Mouse (Mus musculus): ENCODE results near the gene Wdtc1. TPM values are rescaled to one million over a fixed set of nuclear protein-coding genes. Genes with fewer than 3 reads are reported as not detected.

Gene Wdtc1
- polyA plus RNA-seq, 1 experiment from 2014 or later = 5.5 TPM

DNA sequence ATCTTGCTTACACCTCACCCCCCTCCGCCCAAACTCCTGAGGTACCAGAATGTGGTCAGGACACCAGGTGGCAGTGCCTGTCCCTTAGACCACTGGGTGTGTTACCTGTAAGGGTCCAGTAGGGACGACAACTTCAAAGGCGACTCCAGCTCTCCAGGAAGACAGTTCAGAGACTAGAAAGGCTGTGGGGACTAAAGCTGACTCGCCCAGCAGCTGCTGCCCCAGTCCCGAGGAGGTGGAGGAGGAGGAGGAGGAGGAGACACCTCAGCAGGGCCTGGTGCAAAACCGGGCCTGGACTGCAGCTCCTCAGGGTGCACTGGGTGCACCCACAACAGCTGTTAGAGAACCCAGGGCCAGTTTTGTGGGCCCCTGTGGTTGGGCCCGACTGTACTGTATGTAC, 90.4 kb downstream of the Wdtc1 start, which contains the start of gene Sytl1:
Gene Sytl1 (minus strand): TSS at position 232 of the 400 bp plus-strand sequence.
- H3K9ac ChIP-seq = no peak within 1 kb of the TSS
- H3K4me2 ChIP-seq = no peak within 1 kb of the TSS

DNA sequence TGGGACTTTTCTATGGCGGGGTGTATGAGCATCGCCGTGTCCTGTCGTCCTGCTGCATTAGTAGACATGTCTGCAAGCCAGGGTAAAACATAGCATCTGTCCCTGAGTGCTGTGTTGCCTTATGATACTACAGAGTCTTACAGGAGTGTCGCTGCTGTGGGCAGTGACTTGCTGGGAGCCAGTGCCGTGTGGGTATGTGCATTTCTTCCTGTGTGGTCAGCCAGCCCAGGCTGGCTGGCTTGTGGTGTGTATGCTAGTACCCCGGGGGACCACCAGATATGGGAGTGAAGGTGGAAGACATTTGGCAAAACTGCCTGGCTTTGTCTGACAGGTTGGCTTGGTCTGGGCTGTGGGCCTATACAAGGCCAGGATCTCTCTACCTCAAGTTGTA, 90.9 kb downstream of the Wdtc1 start:
- Histone ChIP-seq H3K27ac (no peak overlapping the region), H3K27me3 (peaks cover 14% of the 10 kb centered on the region; the same call in 1 of the 2 replicates), H3K36me3 (peaks cover 32% of the 10 kb centered on the region), H3K4me1 (replicated peaks) (peaks cover 20% of the 10 kb centered on the region), H3K9ac (no peak overlapping the region), H3K4me3 (replicated peaks) (no peak overlapping the region), H3K4me2 (no peak overlapping the region), H3K9me3 (replicated peaks) (no peaks in the 10 kb centered on the region)
- WGBS (ENCODE audit: insufficient replicate concordance) = 46% methylated on average over 7 of the region's 7 CpGs
- ATAC-seq (ENCODE audit: low read depth) (no peak), DNase-seq (no peak)

More for the DNA sequence above, 90.4 kb downstream of the Wdtc1 start, which contains the start of gene Sytl1:
- Histone ChIP-seq H3K9me3 (replicated peaks) (no peaks in the 10 kb centered on the region), H3K4me3 (replicated peaks) (no peak within 1 kb of the TSS), H3K4me1 (replicated peaks) (peaks cover 16% of the 10 kb centered on the region), H3K27me3 (peaks cover 9% of the 10 kb centered on the region; the same call in 1 of the 2 replicates), H3K36me3 (peaks cover 37% of the 10 kb centered on the region), H3K27ac (no peak within 1 kb of the TSS)
- ATAC-seq (ENCODE audit: low read depth) (no peak), DNase-seq (no peak)
- WGBS (ENCODE audit: insufficient replicate concordance) = 32% methylated on average over 7 of the region's 7 CpGs

DNA sequence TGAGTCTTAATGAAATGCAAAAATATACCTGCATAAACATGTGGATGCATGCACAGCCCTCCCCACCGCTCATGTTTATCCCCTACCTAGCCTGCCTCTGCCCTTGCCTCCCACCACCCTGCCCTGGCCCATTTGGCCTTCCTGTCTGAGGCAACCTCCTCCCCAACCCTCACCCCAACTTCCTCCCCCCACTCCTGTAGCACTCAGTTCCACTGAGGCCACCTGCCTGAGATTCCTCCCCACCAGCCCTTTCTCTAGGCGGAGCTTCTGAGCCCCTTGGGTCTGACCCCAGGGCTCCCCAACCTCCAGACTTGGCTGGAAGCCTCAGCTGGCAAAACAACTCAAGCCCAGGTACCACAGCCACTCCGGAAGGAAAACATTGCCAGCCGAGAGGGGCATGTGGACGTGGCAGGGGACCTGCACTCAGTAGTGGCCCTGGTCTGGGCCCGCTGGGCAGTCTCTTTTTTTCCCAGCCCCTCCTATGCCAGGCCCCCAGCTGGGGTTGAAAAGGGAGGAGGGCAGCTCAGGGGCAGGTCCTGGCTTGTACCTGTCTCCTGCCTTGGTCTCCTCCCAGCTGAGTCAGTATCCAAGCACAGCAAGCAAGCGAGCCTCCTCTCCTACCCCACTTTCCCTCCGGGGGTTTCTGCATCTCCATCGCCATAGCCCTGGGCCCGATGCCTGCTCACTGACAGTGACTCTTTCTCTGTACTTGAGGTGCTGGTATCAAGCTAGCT, 91.5 kb downstream of the Wdtc1 start:
- peaks cover 20% of the 10 kb centered on the region for H3K27me3 ChIP-seq
- WGBS (ENCODE audit: insufficient replicate concordance) = 52% methylated on average over 10 of the region's 10 CpGs
- no peak for ATAC-seq (ENCODE audit: low read depth)
- no peak overlapping the region for H3K27ac ChIP-seq
- no peak for DNase-seq
- H3K4me1 ChIP-seq (replicated peaks) = peaks cover 21% of the 10 kb centered on the region
- H3K9me3 ChIP-seq (replicated peaks) = no peaks in the 10 kb centered on the region
- no peak overlapping the region for H3K4me2 ChIP-seq
- peaks cover 26% of the 10 kb centered on the region for H3K36me3 ChIP-seq
- no peak overlapping the region for H3K4me3 ChIP-seq (replicated peaks)
- no peak overlapping the region for H3K9ac ChIP-seq

DNA sequence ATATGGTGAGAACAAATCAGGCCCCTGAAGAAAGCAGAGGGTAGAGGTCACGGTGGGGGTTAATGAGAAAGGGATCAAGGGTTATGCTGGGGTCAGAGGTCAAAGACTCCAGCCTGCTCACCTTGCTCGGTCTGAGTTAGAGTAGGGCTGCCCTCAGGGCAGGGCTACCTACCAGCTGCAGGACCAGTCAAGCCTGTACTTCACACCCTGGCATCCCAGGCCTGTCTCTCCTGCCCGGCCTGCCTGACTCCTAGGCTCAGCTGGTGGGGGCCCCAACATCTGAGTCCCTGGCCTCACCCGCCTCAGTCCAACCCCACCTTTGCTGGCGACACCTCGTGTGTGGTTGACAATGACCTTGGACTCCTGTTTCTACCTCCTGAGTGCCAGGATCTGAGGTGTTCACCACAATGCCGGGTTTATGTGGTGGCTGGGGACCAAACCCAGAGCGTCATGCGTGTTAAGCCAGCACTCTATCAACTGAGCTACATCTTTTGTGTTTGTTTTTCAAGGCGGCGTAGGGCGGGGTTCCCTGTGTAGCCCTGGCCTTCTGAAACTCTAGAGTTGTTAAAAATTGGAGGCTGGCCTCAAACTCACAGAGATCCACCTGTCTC, 95.4 kb downstream of the Wdtc1 start:
- DNase-seq = no peak
- 59% methylated on average over 12 of the region's 12 CpGs for WGBS (ENCODE audit: insufficient replicate concordance)
- H3K4me3 ChIP-seq (replicated peaks) = no peak overlapping the region
- H3K27ac ChIP-seq = no peak overlapping the region
- H3K9me3 ChIP-seq (replicated peaks) = no peaks in the 10 kb centered on the region
- no peak overlapping the region for H3K4me2 ChIP-seq
- 0 out of 2 replicates have a peak, but pooled peaks have one; percentile 22 for ATAC-seq (ENCODE audit: low read depth)
- H3K36me3 ChIP-seq = no peaks in the 10 kb centered on the region
- H3K27me3 ChIP-seq = peaks cover 44% of the 10 kb centered on the region
- H3K4me1 ChIP-seq (replicated peaks) = peaks cover 21% of the 10 kb centered on the region
- no peak overlapping the region for H3K9ac ChIP-seq

DNA sequence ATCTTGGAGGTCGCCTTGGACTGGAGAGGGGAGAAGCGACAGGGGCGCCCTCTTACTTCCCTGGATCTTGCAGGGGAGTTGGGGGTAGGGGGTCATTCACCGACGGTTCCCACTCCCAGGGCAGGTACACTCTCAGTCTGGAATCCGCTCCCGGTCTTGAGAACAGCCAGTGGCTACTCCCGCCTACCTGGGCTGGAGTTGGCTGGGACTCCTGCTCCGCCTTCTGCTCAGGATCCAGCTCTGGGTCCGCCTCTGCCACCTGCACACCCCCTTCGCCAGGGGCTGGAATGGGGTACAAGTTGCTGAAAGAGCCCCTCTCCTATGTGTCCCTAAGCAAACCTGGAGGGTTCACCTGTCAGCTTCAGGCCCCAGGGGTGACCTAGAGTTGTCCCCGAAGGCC, 96.1 kb downstream of the Wdtc1 start:
- Histone ChIP-seq H3K27ac (no peak overlapping the region), H3K4me3 (replicated peaks) (no peak overlapping the region), H3K4me1 (replicated peaks) (peaks cover 14% of the 10 kb centered on the region), H3K9me3 (replicated peaks) (no peaks in the 10 kb centered on the region), H3K9ac (no peak overlapping the region), H3K36me3 (no peaks in the 10 kb centered on the region), H3K27me3 (peaks cover 46% of the 10 kb centered on the region), H3K4me2 (peak overlapping the region; percentile 22)
- DNase-seq (no peak), ATAC-seq (ENCODE audit: low read depth) (no peak)
- 49% methylated on average over 11 of the region's 12 CpGs for WGBS (ENCODE audit: insufficient replicate concordance)

DNA sequence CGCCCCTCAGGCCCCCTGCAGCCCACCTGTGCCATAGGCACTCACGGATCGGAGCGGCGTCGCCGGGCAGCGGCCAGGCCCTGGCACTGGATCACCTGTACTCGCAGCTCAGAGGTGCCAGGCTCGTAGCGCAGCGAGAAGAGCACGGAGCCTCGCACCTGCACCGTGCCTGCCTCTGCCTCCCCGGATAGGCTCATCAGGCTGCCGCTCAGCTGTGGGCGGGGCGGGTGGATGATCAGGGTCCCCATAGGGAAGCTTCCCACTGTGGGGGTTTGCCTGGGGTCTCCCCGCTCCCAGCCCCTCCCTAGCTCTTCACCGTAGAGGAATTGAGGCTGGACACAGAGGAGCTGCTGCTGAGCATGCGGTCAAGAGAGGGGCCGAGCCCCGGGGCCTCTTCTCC, 96.5 kb downstream of the Wdtc1 start:
- Histone ChIP-seq H3K27ac (no peak overlapping the region), H3K36me3 (no peaks in the 10 kb centered on the region), H3K4me1 (replicated peaks) (peaks cover 11% of the 10 kb centered on the region), H3K4me3 (replicated peaks) (no peak overlapping the region), H3K4me2 (peak overlapping the region; percentile 22), H3K27me3 (peaks cover 50% of the 10 kb centered on the region), H3K9me3 (replicated peaks) (no peaks in the 10 kb centered on the region), H3K9ac (no peak overlapping the region)
- WGBS (ENCODE audit: insufficient replicate concordance) = 27% methylated on average over 24 of the region's 24 CpGs
- ATAC-seq (ENCODE audit: low read depth) = no peak
- DNase-seq = no peak

DNA sequence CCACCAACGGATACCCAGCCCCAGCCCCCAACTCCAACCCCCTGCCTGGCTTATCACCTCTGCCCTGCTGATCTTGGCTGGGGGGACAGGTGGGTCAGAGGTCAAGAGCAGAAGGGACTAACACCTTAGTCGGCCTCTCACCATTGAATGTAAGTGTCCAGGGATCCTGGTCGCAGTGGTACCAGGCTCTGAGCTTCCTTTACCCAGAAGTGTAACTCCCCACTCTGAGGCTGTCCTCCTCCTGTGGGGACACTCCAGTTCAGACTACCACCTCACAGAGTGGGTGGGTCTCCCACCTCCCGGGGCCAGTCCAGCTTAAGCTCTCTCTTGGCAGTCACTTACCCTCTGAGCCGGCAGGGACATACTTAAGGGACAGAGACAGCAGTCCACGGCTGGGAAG, 97.9 kb downstream of the Wdtc1 start:
- ATAC-seq (ENCODE audit: low read depth) (no peak), DNase-seq (no peak)
- no peaks in the 10 kb centered on the region for H3K36me3 ChIP-seq
- no peak overlapping the region for H3K9ac ChIP-seq
- H3K27ac ChIP-seq = no peak overlapping the region
- no peak overlapping the region for H3K4me3 ChIP-seq (replicated peaks)
- 49% methylated on average over 6 of the region's 6 CpGs for WGBS (ENCODE audit: insufficient replicate concordance)
- H3K4me1 ChIP-seq (replicated peaks) = peaks cover 19% of the 10 kb centered on the region
- H3K4me2 ChIP-seq = no peak overlapping the region
- peaks cover 63% of the 10 kb centered on the region for H3K27me3 ChIP-seq
- H3K9me3 ChIP-seq (replicated peaks) = no peaks in the 10 kb centered on the region

DNA sequence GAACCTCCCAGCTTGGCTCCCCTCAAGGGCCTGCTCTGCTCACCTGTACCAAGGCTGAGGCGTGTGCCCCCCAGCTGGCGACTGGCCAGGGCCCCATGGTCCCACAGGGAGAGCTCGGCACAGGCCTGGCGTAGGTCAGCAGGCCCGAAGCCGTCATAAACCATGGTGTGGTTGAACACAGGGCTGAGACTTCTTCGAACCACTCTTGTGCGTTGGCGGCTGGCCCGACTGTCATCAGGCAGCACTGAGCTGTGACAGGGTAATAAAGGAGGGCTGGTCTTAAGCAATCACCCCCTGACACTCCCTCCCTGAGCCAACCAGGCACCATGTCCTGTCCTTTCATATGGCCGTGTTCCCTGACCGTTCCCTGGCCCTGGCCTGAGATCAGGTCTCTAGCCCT, 99.9 kb downstream of the Wdtc1 start:
- no peak overlapping the region for H3K4me2 ChIP-seq
- peaks cover 36% of the 10 kb centered on the region for H3K4me1 ChIP-seq (replicated peaks)
- DNase-seq = no peak
- ATAC-seq (ENCODE audit: low read depth) = no peak
- no peaks in the 10 kb centered on the region for H3K36me3 ChIP-seq
- no peaks in the 10 kb centered on the region for H3K9me3 ChIP-seq (replicated peaks)
- H3K4me3 ChIP-seq (replicated peaks) = no peak overlapping the region
- peaks cover 69% of the 10 kb centered on the region for H3K27me3 ChIP-seq
- H3K27ac ChIP-seq = no peak overlapping the region
- H3K9ac ChIP-seq = no peak overlapping the region
- 69% methylated on average over 12 of the region's 12 CpGs for WGBS (ENCODE audit: insufficient replicate concordance)

DNA sequence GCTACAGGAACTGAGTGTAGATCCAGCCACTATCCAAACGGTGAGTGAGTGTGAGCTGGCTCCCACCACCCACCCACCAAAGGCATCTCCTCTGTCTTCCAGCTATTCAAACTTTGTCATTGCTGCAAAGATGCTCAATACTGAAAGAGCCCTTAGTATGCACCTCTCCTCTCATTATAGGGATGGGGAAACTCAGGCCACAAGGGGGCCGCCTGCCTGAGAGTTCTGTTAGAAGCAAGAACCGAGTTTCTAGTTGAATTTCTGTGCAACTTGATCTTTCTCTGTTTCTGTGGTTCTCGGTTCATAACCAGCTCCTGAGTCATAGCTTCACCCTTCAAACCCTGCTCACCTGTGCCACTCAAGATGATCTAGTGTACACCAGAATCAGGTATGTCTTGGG, 101.2 kb downstream of the Wdtc1 start:
- 51% methylated on average over 4 of the region's 4 CpGs for WGBS (ENCODE audit: insufficient replicate concordance)
- Histone ChIP-seq H3K4me1 (replicated peaks) (peaks cover 44% of the 10 kb centered on the region), H3K9me3 (replicated peaks) (no peaks in the 10 kb centered on the region), H3K4me3 (replicated peaks) (no peak overlapping the region), H3K4me2 (no peak overlapping the region), H3K36me3 (no peaks in the 10 kb centered on the region), H3K9ac (no peak overlapping the region), H3K27me3 (peaks cover 69% of the 10 kb centered on the region), H3K27ac (no peak overlapping the region)
- no peak for DNase-seq
- no peak for ATAC-seq (ENCODE audit: low read depth)

DNA sequence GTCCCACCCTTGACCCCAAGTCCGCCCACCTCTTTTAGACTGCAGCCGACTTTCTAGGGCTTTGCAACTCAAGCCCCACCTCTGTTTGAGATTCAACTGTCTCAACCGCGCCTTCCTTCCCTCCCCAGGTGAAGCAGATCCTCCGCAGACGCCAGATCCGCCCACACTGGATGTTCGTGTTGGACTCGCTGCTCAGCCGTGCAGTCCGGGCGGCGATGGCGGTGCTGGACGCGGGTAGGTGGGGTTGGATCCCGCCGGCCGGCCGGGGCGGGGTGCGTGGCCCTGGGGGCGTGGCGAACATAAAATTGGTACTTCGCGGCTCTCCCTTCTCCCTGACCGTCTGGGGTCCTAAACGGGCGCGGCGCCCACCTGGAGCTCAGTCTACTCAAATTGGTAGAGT, 102.1 kb downstream of the Wdtc1 start:
- no peak overlapping the region for H3K9ac ChIP-seq
- no peak for DNase-seq
- 40% methylated on average over 31 of the region's 31 CpGs for WGBS (ENCODE audit: insufficient replicate concordance)
- no peaks in the 10 kb centered on the region for H3K9me3 ChIP-seq (replicated peaks)
- H3K27ac ChIP-seq = no peak overlapping the region
- H3K4me2 ChIP-seq = peak overlapping the region; percentile 51
- ATAC-seq (ENCODE audit: low read depth) = no peak
- H3K4me3 ChIP-seq (replicated peaks) = peak overlapping the region; percentile 29; the same call in 1 of the 2 replicates
- no peaks in the 10 kb centered on the region for H3K36me3 ChIP-seq
- H3K4me1 ChIP-seq (replicated peaks) = peaks cover 49% of the 10 kb centered on the region
- peaks cover 69% of the 10 kb centered on the region for H3K27me3 ChIP-seq

DNA sequence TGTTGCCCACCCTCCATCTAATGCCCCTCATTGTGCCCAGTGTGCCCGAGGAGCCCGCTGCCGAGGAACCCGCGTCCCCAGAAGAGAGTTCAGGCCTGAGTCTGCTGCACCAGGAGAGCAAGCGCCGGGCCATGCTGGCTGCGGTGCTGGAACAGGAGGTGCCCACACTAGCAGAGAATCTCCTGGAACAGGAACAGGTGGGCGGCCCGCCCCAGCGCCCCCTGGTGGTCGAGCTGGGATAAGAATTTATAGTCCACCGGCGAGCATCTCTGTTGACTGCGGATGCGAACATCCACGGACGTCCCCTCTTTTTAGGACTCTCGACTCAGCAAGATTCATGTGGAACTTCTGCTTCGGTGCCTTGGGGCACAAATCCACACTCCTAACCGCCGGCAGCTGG, 102.7 kb downstream of the Wdtc1 start:
- H3K4me1 ChIP-seq (replicated peaks) = peaks cover 55% of the 10 kb centered on the region
- ATAC-seq (ENCODE audit: low read depth) = no peak
- H3K27me3 ChIP-seq = peaks cover 66% of the 10 kb centered on the region
- 8% methylated on average over 22 of the region's 22 CpGs for WGBS (ENCODE audit: insufficient replicate concordance)
- no peak overlapping the region for H3K9ac ChIP-seq
- peak overlapping the region; percentile 29; the same call in 1 of the 2 replicates for H3K4me3 ChIP-seq (replicated peaks)
- no peaks in the 10 kb centered on the region for H3K36me3 ChIP-seq
- peak overlapping the region; percentile 51 for H3K4me2 ChIP-seq
- H3K9me3 ChIP-seq (replicated peaks) = no peaks in the 10 kb centered on the region
- no peak overlapping the region for H3K27ac ChIP-seq
- peak; percentile 79 for DNase-seq

All from liver, embryonic 13.5 days (tissue).